Mouse (Mus musculus) neural tube, embryonic 13.5 days (tissue): Measurements from ENCODE around the gene Pacsin2. TPM values are rescaled to one million over a fixed set of nuclear protein-coding genes. Genes with fewer than 3 reads are reported as not detected.
"Not testable (repeated sequence)": the region's sequence is repeated elsewhere in the genome, so short reads cannot be mapped to it uniquely, and the experiment has no call there.

Source experiments
- ATAC-seq: fragments of 200-750 bp; cut with Nextera tagmentation; 2 replicates; pipeline ENCODE4 v1.8.0; 2017; ENCODE audit warnings: low read depth, mild to moderate bottlenecking, moderate TSS enrichment, moderate library complexity
- H3K27ac ChIP-seq: fragments of 300-500 bp; sonication (generic); replicated peaks from 2 replicates; pipeline ENCODE4 v1.5.1; 2015; ENCODE audit warnings: moderate library complexity, mild to moderate bottlenecking, inconsistent platforms
- H3K27me3 ChIP-seq: fragments of 300-500 bp; sonication (generic); 2 replicates; pipeline ENCODE4 v1.6.1; 2015; ENCODE audit warnings: mild to moderate bottlenecking, inconsistent platforms
- H3K36me3 ChIP-seq: fragments of 300-500 bp; sonication (generic); 2 replicates; pipeline ENCODE4 v1.6.1; 2015; ENCODE audit warnings: mild to moderate bottlenecking, inconsistent platforms
- H3K4me1 ChIP-seq: fragments of 300-500 bp; sonication (generic); replicated peaks from 2 replicates; pipeline ENCODE4 v1.6.1; 2015; ENCODE audit warnings: inconsistent platforms
- H3K4me2 ChIP-seq: fragments of 300-500 bp; sonication (generic); 2 replicates; pipeline ENCODE4 v1.6.1; 2015; ENCODE audit warnings: inconsistent platforms, mild to moderate bottlenecking, moderate library complexity
- H3K4me3 ChIP-seq: fragments of 300-500 bp; sonication (generic); 2 replicates; pipeline ENCODE4 v1.5.1; 2015; ENCODE audit warnings: mild to moderate bottlenecking, inconsistent platforms
- H3K9ac ChIP-seq: fragments of 300-500 bp; sonication (generic); 2 replicates; pipeline ENCODE4 v1.6.1; 2015; ENCODE audit warnings: moderate library complexity, mild to moderate bottlenecking, inconsistent platforms
- H3K9me3 ChIP-seq: fragments of 300-500 bp; sonication (generic); 2 replicates; pipeline ENCODE4 v1.6.1; 2016; ENCODE audit warnings: inconsistent platforms
- WGBS: fragments of 180-500 bp; shearing (Covaris S2); methylation state at CpG from one replicate; pipeline ENCODE4 v1.1.7; 2015; 5-methylcytosine and 5-hydroxymethylcytosine counted together
- polyA plus RNA-seq: library from polyadenylated mRNA; unstranded; fragments of >200 nt; fragmentation: Nextera tagmentation; extraction: Ambion mirVana; gene quantifications from 2 replicates; pipeline ENCODE4 v1.2.1, GENCODE M21; 2015

Pacsin2 gene
- polyA plus RNA-seq, 1 experiment from 2014 or later: 29.6 TPM

- no peaks in the 10 kb centered on the region for H3K4me1 ChIP-seq
- H3K27ac ChIP-seq: no peak overlapping the region
- H3K27me3 ChIP-seq: no peaks in the 10 kb centered on the region
- no peaks in the 10 kb centered on the region for H3K9me3 ChIP-seq
- H3K4me2 ChIP-seq: no peak overlapping the region
- H3K4me3 ChIP-seq: no peak overlapping the region
- 80% methylated on average over 8 of the region's 8 CpGs for WGBS
- H3K36me3 ChIP-seq: no peaks in the 10 kb centered on the region
- no peak for ATAC-seq
- no peak overlapping the region for H3K9ac ChIP-seq
Observed at GRCm38 (mm10) chr15:83408692-83409442, 55.5 kb downstream of the Pacsin2 start.

- no peak for ATAC-seq
- no peaks in the 10 kb centered on the region for H3K9me3 ChIP-seq
- H3K36me3 ChIP-seq: no peaks in the 10 kb centered on the region
- no peak overlapping the region for H3K4me2 ChIP-seq
- H3K4me3 ChIP-seq: no peak overlapping the region
- H3K27me3 ChIP-seq: no peaks in the 10 kb centered on the region
- H3K27ac ChIP-seq: no peak overlapping the region
- H3K4me1 ChIP-seq: no peaks in the 10 kb centered on the region
- no peak overlapping the region for H3K9ac ChIP-seq
- WGBS: 87% methylated on average over 5 of the region's 5 CpGs
Observed at GRCm38 (mm10) chr15:83408216-83408615, 56.2 kb downstream of the Pacsin2 start.

GRCm38 (mm10) chr15:83407502-83407901, 56.9 kb downstream of the Pacsin2 start:
- H3K4me3 ChIP-seq: no peak overlapping the region
- no peak overlapping the region for H3K27ac ChIP-seq
- no peak for ATAC-seq
- H3K9me3 ChIP-seq: no peaks in the 10 kb centered on the region
- no peak overlapping the region for H3K9ac ChIP-seq
- no peaks in the 10 kb centered on the region for H3K27me3 ChIP-seq
- H3K36me3 ChIP-seq: no peaks in the 10 kb centered on the region
- H3K4me2 ChIP-seq: no peak overlapping the region
- WGBS: 82% methylated on average over 5 of the region's 5 CpGs
- H3K4me1 ChIP-seq: no peaks in the 10 kb centered on the region

GRCm38 (mm10) chr15:83405866-83406265, 58.5 kb downstream of the Pacsin2 start:
- not testable (repeated sequence) for H3K4me3 ChIP-seq, H3K4me2 ChIP-seq, H3K9me3 ChIP-seq, ATAC-seq, H3K4me1 ChIP-seq, H3K27ac ChIP-seq, H3K9ac ChIP-seq, H3K27me3 ChIP-seq, H3K36me3 ChIP-seq
- 90% methylated on average over 16 of the region's 40 CpGs for WGBS

- no peak for ATAC-seq
- no peak overlapping the region for H3K4me2 ChIP-seq
- H3K4me1 ChIP-seq: no peaks in the 10 kb centered on the region
- no peak overlapping the region for H3K9ac ChIP-seq
- 90% methylated on average over 3 of the region's 3 CpGs for WGBS
- no peaks in the 10 kb centered on the region for H3K36me3 ChIP-seq
- H3K9me3 ChIP-seq: no peaks in the 10 kb centered on the region
- no peak overlapping the region for H3K27ac ChIP-seq
- no peak overlapping the region for H3K4me3 ChIP-seq
- H3K27me3 ChIP-seq: no peaks in the 10 kb centered on the region
Observed at GRCm38 (mm10) chr15:83404008-83404407, 60.4 kb downstream of the Pacsin2 start.

DNA sequence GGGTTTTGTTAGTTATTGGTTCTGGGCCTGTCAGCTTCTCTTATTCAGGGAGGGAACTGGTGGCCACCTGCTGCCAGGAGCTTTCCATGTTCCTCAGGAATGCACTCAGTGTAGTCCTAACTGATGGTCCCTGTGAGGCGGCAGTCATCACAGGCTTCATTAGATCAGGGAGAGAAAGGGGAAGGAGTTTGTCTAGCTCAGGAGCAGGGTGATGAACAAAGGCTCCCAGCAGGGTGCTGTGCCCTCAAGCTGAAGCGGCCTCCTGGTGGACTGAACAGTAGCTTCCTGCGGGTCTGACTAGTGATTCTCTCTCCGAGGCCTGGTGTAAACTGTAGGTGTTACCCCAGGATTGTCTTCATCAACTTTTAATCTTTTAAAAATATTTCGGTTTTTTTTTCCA, 61.4 kb downstream of the Pacsin2 start:
- Histone ChIP-seq H3K4me2 (no peak overlapping the region), H3K27me3 (no peaks in the 10 kb centered on the region), H3K9ac (no peak overlapping the region), H3K9me3 (no peaks in the 10 kb centered on the region), H3K36me3 (no peaks in the 10 kb centered on the region), H3K4me3 (no peak overlapping the region), H3K4me1 (no peaks in the 10 kb centered on the region), H3K27ac (no peak overlapping the region)
- 37% methylated on average over 5 of the region's 5 CpGs for WGBS
- no peak for ATAC-seq

DNA sequence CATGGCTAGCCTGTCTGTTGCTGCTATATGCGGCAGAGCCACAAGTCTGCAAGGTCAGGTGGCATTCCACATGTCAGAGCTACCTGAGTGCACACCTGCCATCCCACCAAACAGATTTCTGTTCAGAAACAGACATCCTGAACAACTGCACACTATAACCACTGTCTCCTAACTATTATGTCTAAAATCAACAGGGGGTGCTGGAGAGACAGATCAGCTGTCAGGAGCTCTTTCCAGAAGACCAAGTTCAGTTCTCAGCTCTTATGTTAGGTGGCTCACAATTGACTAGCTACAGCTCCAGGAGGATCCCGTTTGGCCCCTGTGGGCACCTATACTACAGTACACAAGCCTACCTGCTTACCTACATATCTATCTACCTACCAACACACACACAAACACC, 71.7 kb downstream of the Pacsin2 start:
- Histone ChIP-seq H3K27ac (no peak overlapping the region), H3K4me1 (no peaks in the 10 kb centered on the region), H3K4me2 (no peak overlapping the region), H3K4me3 (no peak overlapping the region), H3K36me3 (0 out of 2 replicates have a peak, but pooled peaks cover 8% of the 10 kb centered on the region), H3K27me3 (no peaks in the 10 kb centered on the region), H3K9me3 (no peaks in the 10 kb centered on the region), H3K9ac (no peak overlapping the region)
- WGBS: 90% methylated on average over 2 of the region's 2 CpGs
- no peak for ATAC-seq

- H3K36me3 ChIP-seq: 0 out of 2 replicates have a peak, but pooled peaks cover 18% of the 10 kb centered on the region
- H3K4me3 ChIP-seq: no peak overlapping the region
- H3K27ac ChIP-seq: no peak overlapping the region
- no peak overlapping the region for H3K4me2 ChIP-seq
- H3K9ac ChIP-seq: no peak overlapping the region
- 94% methylated on average over 2 of the region's 2 CpGs for WGBS
- no peaks in the 10 kb centered on the region for H3K4me1 ChIP-seq
- no peaks in the 10 kb centered on the region for H3K9me3 ChIP-seq
- no peak for ATAC-seq
- no peaks in the 10 kb centered on the region for H3K27me3 ChIP-seq
Observed at GRCm38 (mm10) chr15:83387911-83388310, 76.5 kb downstream of the Pacsin2 start.

DNA sequence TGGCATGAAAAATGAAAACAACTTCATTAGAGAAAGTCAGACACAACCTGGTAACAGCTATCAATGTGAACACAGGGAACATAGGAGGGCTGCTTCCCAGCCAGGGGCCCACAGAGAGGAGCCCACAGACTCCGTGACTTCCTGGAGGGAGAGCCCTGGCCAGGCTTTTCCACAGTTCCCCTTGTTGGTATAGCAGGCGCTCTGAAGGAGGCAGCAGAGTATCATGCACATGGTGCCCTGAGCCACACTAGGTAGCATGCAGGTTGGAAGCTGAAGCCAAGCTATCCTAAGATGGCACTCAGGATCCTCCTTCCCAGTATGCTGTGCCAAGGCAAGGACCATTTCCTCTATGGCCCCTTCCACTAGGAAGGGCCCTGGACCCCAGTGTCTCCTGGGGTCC, 80.8 kb downstream of the Pacsin2 start:
- Histone ChIP-seq H3K4me3 (no peak overlapping the region), H3K9ac (no peak overlapping the region), H3K4me1 (no peaks in the 10 kb centered on the region), H3K27ac (no peak overlapping the region), H3K9me3 (no peaks in the 10 kb centered on the region), H3K27me3 (no peaks in the 10 kb centered on the region), H3K36me3 (peaks cover 34% of the 10 kb centered on the region), H3K4me2 (no peak overlapping the region)
- no peak for ATAC-seq
- 97% methylated on average over 2 of the region's 2 CpGs for WGBS

GRCm38 (mm10) chr15:83383136-83383535, 81.3 kb downstream of the Pacsin2 start:
- Histone ChIP-seq H3K9me3 (no peaks in the 10 kb centered on the region), H3K27ac (no peak overlapping the region), H3K36me3 (peaks cover 34% of the 10 kb centered on the region), H3K27me3 (no peaks in the 10 kb centered on the region), H3K9ac (no peak overlapping the region), H3K4me2 (no peak overlapping the region), H3K4me3 (no peak overlapping the region), H3K4me1 (no peaks in the 10 kb centered on the region)
- 94% methylated on average over 5 of the region's 5 CpGs for WGBS
- no peak for ATAC-seq

GRCm38 (mm10) chr15:83382467-83382866, 81.9 kb downstream of the Pacsin2 start:
- H3K27ac ChIP-seq: no peak overlapping the region
- no peaks in the 10 kb centered on the region for H3K9me3 ChIP-seq
- peaks cover 32% of the 10 kb centered on the region for H3K36me3 ChIP-seq
- no peak overlapping the region for H3K9ac ChIP-seq
- H3K27me3 ChIP-seq: no peaks in the 10 kb centered on the region
- WGBS: 95% methylated on average over 4 of the region's 4 CpGs
- H3K4me3 ChIP-seq: no peak overlapping the region
- no peak for ATAC-seq
- H3K4me2 ChIP-seq: no peak overlapping the region
- no peaks in the 10 kb centered on the region for H3K4me1 ChIP-seq

GRCm38 (mm10) chr15:83377153-83377552, 87.3 kb downstream of the Pacsin2 start:
- WGBS: 88% methylated on average over 4 of the region's 4 CpGs
- H3K9ac ChIP-seq: no peak overlapping the region
- no peaks in the 10 kb centered on the region for H3K4me1 ChIP-seq
- no peaks in the 10 kb centered on the region for H3K9me3 ChIP-seq
- no peak overlapping the region for H3K4me3 ChIP-seq
- H3K27me3 ChIP-seq: no peaks in the 10 kb centered on the region
- H3K4me2 ChIP-seq: no peak overlapping the region
- H3K27ac ChIP-seq: no peak overlapping the region
- peaks cover 24% of the 10 kb centered on the region; the same call in 1 of the 2 replicates for H3K36me3 ChIP-seq
- ATAC-seq: no peak

- Histone ChIP-seq H3K27ac (no peak overlapping the region), H3K27me3 (no peaks in the 10 kb centered on the region)
- 64% methylated on average over 4 of the region's 4 CpGs for WGBS
Observed at GRCm38 (mm10) chr15:83375136-83375535, 89.3 kb downstream of the Pacsin2 start.

More at GRCm38 (mm10) chr15:83375136-83375535, 89.3 kb downstream of the Pacsin2 start:
- Histone ChIP-seq H3K36me3 (peaks cover 17% of the 10 kb centered on the region; the same call in 1 of the 2 replicates), H3K4me2 (no peak overlapping the region), H3K4me3 (no peak overlapping the region), H3K9ac (no peak overlapping the region), H3K9me3 (no peaks in the 10 kb centered on the region), H3K4me1 (no peaks in the 10 kb centered on the region)
- no peak for ATAC-seq
